Mouse (Mus musculus) left cerebral cortex, adult 2 months (tissue): Measurements from ENCODE around the gene Enthd1. TPM values are rescaled to one million over a fixed set of nuclear protein-coding genes. Genes with fewer than 3 reads are reported as not detected.

Source experiments
- DNase-seq, 2 experiments: peaks; one replicate each; pipeline ENCODE4 v3.0.0; 2021 to 2022; ENCODE audit warnings: low spot score in 2 of 2, mixed read lengths in 1 of 2; ENCODE audit errors: extremely low spot score in 1 of 2
- H3K27ac ChIP-seq: fragments of 200-600 bp; 2 replicates; pipeline ENCODE4 v1.8.1; 2022
- H3K4me3 ChIP-seq: fragments of 200-600 bp; 2 replicates; pipeline ENCODE4 v1.8.1; 2022
- CTCF ChIP-seq: fragments of 200-600 bp; IDR thresholded peaks from 2 replicates; pipeline ENCODE4 v1.8.1; 2022; ENCODE audit warnings: antibody characterized with exemption, mild to moderate bottlenecking, moderate library complexity
- intact Hi-C: fragments of 180-260 bp; cut with DNase I; formaldehyde crosslinking; loops from one replicate; pipeline ENCODE4 v1.15.1; 2025
- total RNA-seq, 2 experiments: library from RNA; stranded (reverse); gene quantifications; 2 replicates each; pipeline ENCODE4 v1.2.3; 2021

The Enthd1 gene
- total RNA-seq, 2 experiments from 2014 or later: not detected

DNA sequence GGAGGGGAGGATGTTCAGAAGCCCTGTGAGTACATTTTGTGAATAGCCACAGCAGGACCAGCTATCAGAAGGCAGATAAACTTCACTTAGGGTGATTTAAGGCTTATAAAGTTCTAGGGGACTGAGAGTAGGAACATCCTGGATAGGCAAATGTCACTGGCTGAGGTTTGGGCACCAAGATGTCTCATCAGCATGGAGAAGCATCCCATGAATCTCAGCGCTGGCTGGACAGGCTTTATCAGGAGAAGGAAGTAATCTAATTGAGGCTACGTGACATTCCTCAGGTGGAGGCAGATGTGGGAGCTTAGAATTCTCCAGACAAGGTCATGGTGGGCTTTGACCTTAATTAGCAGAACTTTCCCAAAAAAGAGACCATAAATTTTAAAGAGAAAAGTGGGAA is 8.9 kb downstream of the Enthd1 start:
- Histone ChIP-seq H3K4me3 (no peak overlapping the region), H3K27ac (no peak overlapping the region)
- intact Hi-C loops: no loop called here
- no peak for TF ChIP-seq CTCF
- no peak for DNase-seq

DNA sequence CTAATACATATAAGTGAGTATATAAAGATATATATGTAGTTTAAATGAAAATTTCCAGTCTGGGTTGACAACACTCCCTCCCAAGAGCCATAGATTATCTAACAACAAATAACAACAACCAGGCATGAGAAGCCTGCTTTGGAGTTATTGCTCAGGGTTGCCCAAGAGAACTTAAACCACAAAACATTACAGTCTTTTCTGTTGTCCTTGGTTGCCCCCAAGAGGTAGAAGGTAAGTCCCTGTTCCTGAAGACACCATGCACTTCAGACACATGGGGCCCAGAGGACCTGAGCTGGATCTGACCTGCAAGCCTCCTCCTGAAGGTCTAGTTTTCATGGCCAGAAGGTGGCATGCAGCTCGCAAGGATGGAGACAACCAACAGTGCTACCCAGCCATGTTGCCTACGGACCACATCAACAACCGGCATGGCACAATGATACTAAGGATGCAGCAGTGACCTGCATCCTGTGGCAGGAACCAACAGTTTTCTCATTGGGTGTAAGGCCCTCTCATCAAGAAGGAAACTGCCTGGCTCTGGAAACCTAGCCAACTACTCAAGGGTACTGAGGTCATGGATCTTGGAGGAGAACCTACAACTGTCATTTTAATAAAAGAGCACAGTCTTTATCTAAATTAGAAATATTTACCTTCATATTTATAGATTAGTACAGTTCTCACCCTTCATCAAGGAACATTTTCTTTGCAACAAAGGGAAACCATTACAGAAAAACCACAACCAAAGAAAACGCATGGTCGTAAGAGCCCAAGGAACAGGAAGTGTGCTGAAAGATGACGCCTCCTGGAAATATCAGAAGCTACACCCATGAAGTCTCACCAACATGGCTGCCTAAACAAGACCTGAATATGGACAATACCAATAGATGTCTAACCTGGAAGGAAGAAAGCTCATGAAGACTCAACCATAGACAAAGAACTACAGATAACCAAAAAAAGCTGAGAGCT is 9.8 kb downstream of the Enthd1 start:
- no peak for TF ChIP-seq CTCF
- intact Hi-C loops: no loop called here
- no peak overlapping the region for H3K27ac ChIP-seq
- DNase-seq: no peak
- no peak overlapping the region for H3K4me3 ChIP-seq

DNA sequence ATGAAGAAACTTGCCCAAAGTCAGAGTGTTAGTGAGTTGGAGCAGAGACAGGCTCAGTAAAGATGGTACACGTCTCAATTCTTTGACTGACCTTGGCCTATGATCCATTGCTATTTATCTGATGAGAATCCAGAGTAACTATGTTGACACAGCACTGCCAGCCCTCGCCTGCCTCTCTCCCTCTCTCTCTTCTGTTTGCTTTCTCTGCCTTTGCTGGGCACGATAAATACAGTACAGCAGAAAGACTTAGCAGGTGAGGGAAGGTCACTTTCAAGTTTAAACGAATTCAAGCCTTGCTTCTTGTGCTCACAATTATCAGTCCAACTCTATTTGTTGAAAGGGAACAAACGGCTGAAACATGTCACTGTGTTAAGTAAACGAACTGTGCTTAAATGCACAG is 19.5 kb downstream of the Enthd1 start:
- no peak overlapping the region for H3K27ac ChIP-seq
- no peak overlapping the region for H3K4me3 ChIP-seq
- DNase-seq: no peak
- intact Hi-C loops: no loop called here
- no peak for TF ChIP-seq CTCF

DNA sequence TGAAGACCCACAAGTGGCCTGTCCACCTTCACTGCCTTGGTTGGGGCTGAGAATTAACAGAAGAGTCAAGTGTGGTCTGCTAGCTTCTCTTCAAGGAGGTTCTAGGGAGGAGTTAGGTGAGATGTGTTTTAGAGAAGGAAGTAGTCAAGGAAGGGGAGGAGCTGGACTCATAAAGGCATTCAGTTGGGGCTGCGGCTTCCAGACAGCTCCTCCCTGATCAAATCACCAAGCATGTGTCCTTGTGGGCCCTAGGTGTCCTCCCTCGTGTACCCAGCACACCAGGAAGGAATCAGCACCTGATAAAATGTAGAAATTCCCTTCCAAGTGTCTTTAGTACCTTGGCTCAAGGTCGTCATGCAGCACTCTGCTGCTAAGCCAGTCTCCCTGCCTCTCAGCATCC is 20.8 kb downstream of the Enthd1 start:
- TF ChIP-seq CTCF: no peak
- DNase-seq: no peak
- intact Hi-C loops: no loop called here

DNA sequence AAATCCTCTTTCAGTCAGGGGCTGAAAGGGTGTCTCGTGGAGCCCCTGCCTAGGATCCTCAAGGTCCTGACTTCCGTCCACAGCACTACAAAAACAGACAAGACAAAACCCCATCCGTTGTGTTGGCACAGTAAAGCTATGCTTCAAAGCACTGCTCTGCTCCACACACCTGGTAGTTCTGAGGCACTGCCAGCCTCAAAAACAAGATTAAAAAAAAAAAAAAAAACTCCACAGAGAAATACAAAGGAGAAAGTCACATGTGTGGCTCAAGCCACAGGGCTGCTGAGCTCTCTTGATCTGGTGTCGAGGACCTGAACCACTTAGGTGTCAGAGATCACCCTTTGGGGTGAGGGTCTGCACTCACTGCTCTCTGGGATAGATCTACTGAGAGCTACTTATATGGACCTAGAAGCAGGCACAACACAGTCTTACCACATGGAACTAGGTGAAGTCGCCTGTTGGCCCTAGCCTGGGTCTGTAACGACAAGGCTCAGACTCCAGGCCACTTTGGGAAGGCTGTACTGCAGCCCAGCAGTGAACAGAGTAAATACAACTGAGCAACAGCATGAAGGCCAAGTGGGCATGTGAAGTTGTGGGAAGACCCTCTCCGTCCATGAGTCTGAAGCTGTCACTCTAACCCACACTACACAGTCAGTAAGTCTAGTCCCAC is 26.1 kb downstream of the Enthd1 start:
- no peak for TF ChIP-seq CTCF
- Histone ChIP-seq H3K4me3 (no peak overlapping the region), H3K27ac (no peak overlapping the region)
- intact Hi-C loops: loop anchor here (5.0 kb wide), 1 partner anchor 78 kb away; no protein-coding TSS in a partner anchor
- no peak for DNase-seq

More for the DNA sequence above, 20.8 kb downstream of the Enthd1 start:
- no peak overlapping the region for H3K4me3 ChIP-seq
- no peak overlapping the region for H3K27ac ChIP-seq

DNA sequence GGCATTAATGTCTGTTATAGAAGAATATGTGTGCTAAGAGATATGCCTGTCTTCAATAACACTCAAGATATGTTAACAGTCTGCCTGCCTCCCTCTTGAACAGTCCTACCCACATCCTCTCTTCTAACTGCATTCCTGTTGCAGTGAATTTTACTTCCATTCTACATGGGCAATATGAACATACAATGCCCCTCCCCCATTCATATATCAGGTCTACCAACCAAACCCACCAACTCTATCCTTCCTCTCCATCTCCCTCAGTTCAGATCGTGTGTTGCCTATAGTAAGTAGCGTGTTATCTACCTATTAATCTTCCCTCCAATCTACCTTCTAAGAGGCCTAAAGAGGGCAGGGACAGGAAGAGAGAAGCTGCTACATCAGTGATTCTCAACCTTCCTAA is 26.9 kb downstream of the Enthd1 start:
- no peak overlapping the region for H3K4me3 ChIP-seq
- intact Hi-C loops: loop anchor here (5.0 kb wide), 1 partner anchor 79 kb away; no protein-coding TSS in a partner anchor
- no peak for TF ChIP-seq CTCF
- no peak overlapping the region for H3K27ac ChIP-seq
- no peak for DNase-seq

DNA sequence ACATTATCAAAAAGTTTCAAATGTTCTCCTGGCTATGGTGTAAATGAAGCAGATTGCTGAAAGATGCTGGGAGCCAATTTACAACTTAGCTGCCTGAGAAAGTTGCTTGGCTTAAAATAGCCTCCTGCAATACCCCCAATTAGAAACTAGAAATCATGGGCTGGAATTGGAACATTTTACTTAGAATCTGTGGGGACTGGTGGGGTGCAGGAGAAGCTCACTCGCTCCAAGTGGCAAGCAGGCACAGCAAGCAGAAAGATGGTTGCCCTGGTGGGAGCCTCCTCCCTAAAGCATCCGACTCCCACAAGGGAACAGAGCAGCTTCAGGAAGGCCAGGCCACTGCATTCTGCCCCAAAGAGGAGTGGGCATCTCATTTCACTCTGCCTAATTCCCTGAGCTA is 28.9 kb downstream of the Enthd1 start:
- no peak for DNase-seq
- no peak overlapping the region for H3K4me3 ChIP-seq
- no peak; the same call in 1 of the 2 replicates for TF ChIP-seq CTCF
- intact Hi-C loops: loop anchor here (5.0 kb wide), 1 partner anchor 81 kb away; no protein-coding TSS in a partner anchor
- peak overlapping the region; percentile 66 for H3K27ac ChIP-seq

DNA sequence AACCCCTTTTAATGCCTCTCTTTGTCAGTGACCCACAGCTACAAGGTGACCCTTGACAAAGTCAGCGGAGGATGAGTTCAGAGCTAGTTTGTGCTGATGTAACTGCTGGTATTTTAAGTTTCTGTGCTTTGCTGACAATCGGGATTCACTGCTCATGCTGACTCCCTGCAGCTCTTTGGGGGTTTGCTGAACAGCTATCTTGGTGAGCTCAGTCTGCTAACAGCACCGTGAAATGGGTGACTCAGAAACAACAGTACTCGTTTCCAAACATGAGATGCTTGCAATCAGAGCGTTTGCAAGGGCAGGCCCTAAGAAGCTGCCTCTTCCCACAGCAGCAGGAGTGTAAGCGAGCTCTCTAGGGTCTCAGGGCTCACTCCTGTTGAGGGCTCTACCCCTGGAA is 31.7 kb downstream of the Enthd1 start:
- Histone ChIP-seq H3K4me3 (no peak overlapping the region), H3K27ac (no peak overlapping the region)
- no peak for TF ChIP-seq CTCF
- DNase-seq: no peak
- intact Hi-C loops: no loop called here

DNA sequence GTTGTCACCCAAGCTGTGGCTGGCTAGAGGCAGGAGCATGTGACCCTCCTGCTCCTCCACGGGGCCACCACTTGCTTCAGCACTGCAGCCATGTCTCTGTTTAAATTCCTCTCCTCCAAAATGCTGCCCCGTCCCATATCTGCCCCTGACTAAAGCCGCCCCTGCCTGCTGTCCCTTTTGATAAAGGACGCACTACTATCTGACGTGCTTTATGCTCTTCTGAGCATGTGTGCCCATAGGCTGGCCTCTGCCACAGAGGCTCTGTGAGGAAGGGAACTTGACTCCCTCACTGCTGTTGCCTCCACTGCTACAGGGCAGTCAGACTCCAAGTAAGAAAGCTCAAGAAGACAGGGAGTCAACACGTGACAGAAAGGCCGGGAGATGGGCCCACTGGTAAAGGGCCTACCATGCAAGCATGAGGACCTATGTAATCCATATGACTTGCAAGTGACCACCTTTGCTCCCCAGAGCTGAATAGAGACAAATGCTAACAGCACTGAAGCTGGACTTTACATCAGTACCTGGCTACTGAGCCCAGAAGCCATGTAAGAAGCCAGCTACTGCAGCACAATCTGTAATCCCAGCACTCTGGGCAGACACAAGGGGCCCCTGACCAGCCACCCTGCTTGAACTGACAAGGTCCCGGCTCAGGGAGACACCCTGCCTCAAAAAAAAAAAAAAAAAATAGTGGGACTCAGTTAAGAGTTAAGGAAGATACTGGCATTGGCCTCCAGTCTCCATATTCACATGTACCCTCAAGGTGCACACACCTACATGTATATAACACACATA is 32.5 kb downstream of the Enthd1 start:
- no peak for DNase-seq
- intact Hi-C loops: no loop called here
- TF ChIP-seq CTCF: no peak
- Histone ChIP-seq H3K4me3 (no peak overlapping the region), H3K27ac (no peak overlapping the region)

DNA sequence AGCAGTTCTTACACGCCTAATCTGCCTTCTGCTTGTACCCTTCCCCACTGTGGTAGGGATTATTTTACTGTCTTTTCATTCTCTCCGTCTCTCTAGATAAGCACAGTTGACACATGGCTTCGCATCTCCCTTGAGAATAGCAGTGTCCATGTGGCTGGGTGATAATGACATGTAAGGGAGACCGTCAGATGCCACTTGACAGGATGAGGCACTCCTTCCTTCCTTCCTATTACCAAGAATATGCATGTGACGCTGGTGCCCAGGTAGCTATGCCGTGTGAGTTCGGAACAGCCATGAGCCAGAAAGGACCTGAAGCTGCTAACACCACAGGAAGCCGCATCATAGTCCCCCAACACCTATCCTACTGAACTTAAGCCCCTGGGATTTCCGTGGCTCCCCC is 33.9 kb downstream of the Enthd1 start:
- DNase-seq: no peak
- TF ChIP-seq CTCF: no peak
- Histone ChIP-seq H3K4me3 (no peak overlapping the region), H3K27ac (no peak overlapping the region)
- intact Hi-C loops: loop anchor here (2.0 kb wide), 1 partner anchor 102 kb away; no protein-coding TSS in a partner anchor
